Mouse (Mus musculus): ENCODE measurements around the gene Dst. TPM values are rescaled to one million over a fixed set of nuclear protein-coding genes. Genes with fewer than 3 reads are reported as not detected.

Dst gene
- total RNA-seq, 1 experiment from 2014 or later, result 152 TPM

GRCm38 (mm10) chr1:34182406-34183249, 274.6 kb downstream of the Dst start:
- DNase-seq, result no peak

- DNase-seq, result no peak
These were observed 275.4 kb downstream of the Dst start for GRCm38 (mm10) chr1:34183250-34183926.

- no peak for DNase-seq
These were observed 276.2 kb downstream of the Dst start for GRCm38 (mm10) chr1:34184266-34184665.

GRCm38 (mm10) chr1:34186033-34186432, 278.0 kb downstream of the Dst start:
- DNase-seq, result no peak

GRCm38 (mm10) chr1:34187501-34187900, 279.5 kb downstream of the Dst start:
- no peak for DNase-seq

GRCm38 (mm10) chr1:34188721-34189236, 280.8 kb downstream of the Dst start:
- no peak for DNase-seq

GRCm38 (mm10) chr1:34189318-34189717, 281.3 kb downstream of the Dst start:
- no peak for DNase-seq

GRCm38 (mm10) chr1:34189970-34190369, 281.9 kb downstream of the Dst start:
- peak; percentile 63 for DNase-seq

- no peak for DNase-seq
These were observed 284.1 kb downstream of the Dst start for GRCm38 (mm10) chr1:34192174-34192573.

- no peak for DNase-seq
These were observed 292.8 kb downstream of the Dst start for GRCm38 (mm10) chr1:34200791-34201190.

- DNase-seq, result no peak
These were observed 293.5 kb downstream of the Dst start for GRCm38 (mm10) chr1:34201483-34201882.

- DNase-seq, result no peak
These were observed 303.7 kb downstream of the Dst start for GRCm38 (mm10) chr1:34211704-34212103.

- DNase-seq, result no peak
These were observed 308.4 kb downstream of the Dst start for GRCm38 (mm10) chr1:34216456-34216855.

- DNase-seq, result peak; percentile 79
These were observed 310.3 kb downstream of the Dst start for GRCm38 (mm10) chr1:34218323-34218722.

GRCm38 (mm10) chr1:34218801-34219200, 310.8 kb downstream of the Dst start:
- no peak for DNase-seq

- no peak for DNase-seq
These were observed 312.1 kb downstream of the Dst start for GRCm38 (mm10) chr1:34220094-34220601.

GRCm38 (mm10) chr1:34223866-34224265, 315.8 kb downstream of the Dst start:
- no peak for DNase-seq

GRCm38 (mm10) chr1:34227676-34228075, 319.7 kb downstream of the Dst start:
- DNase-seq, result no peak

- DNase-seq, result no peak
These were observed 323.0 kb downstream of the Dst start for GRCm38 (mm10) chr1:34231041-34231440.

- peak; percentile 82 for DNase-seq
These were observed 328.3 kb downstream of the Dst start for GRCm38 (mm10) chr1:34236254-34236723.

- no peak for DNase-seq
These were observed 329.2 kb downstream of the Dst start for GRCm38 (mm10) chr1:34237211-34237610.

- DNase-seq, result no peak
These were observed 329.7 kb downstream of the Dst start for GRCm38 (mm10) chr1:34237689-34238091.

GRCm38 (mm10) chr1:34238231-34238630, 330.2 kb downstream of the Dst start:
- DNase-seq, result no peak
